Mouse (Mus musculus) forebrain, postnatal 0 days (tissue): ENCODE measurements around the gene Gm12184. TPM values are rescaled to one million over a fixed set of nuclear protein-coding genes. Genes with fewer than 3 reads are reported as not detected.
A peak's percentile ranks its signal among the peaks of the same experiment; 100 is the strongest.

Experiments
- ATAC-seq: fragments of 200-750 bp; cut with Nextera tagmentation; 2 replicates; pipeline ENCODE4 v1.8.0; 2017; ENCODE audit warnings: mild to moderate bottlenecking, moderate library complexity
- DNase-seq: peaks from one replicate; pipeline ENCODE4 v3.0.0-alpha.2; 2015
- H3K27ac ChIP-seq: fragments of 300-500 bp; sonication (generic); 2 replicates; pipeline ENCODE4 v1.5.1; 2014; ENCODE audit warnings: low read depth, mild to moderate bottlenecking, antibody characterized with exemption, low read length, moderate library complexity, mixed read lengths
- H3K27me3 ChIP-seq: fragments of 300-500 bp; sonication (generic); 2 replicates; pipeline ENCODE4 v1.6.1; 2014; ENCODE audit warnings: mild to moderate bottlenecking, low read length, mixed read lengths; ENCODE audit not compliant: insufficient read depth
- H3K36me3 ChIP-seq: fragments of 300-500 bp; sonication (generic); 2 replicates; pipeline ENCODE4 v1.6.1; 2014; ENCODE audit warnings: mild to moderate bottlenecking, moderate library complexity; ENCODE audit not compliant: insufficient read depth
- H3K4me1 ChIP-seq: fragments of 300-500 bp; sonication (generic); 2 replicates; pipeline ENCODE4 v1.6.1; 2014; ENCODE audit warnings: antibody characterized with exemption; ENCODE audit not compliant: insufficient read depth
- H3K4me2 ChIP-seq: fragments of 300-500 bp; sonication (generic); 2 replicates; pipeline ENCODE4 v1.6.1; 2014; ENCODE audit warnings: low read depth, mild to moderate bottlenecking, moderate library complexity
- H3K4me3 ChIP-seq: fragments of 300-500 bp; sonication (generic); 2 replicates; pipeline ENCODE4 v1.5.1; 2014; ENCODE audit warnings: low read depth, low read length, mixed read lengths
- H3K9ac ChIP-seq: fragments of 300-500 bp; sonication (generic); 2 replicates; pipeline ENCODE4 v1.6.1; 2014; ENCODE audit warnings: mild to moderate bottlenecking
- H3K9me3 ChIP-seq: fragments of 300-500 bp; sonication (generic); 2 replicates; pipeline ENCODE4 v1.6.1; 2016; ENCODE audit warnings: low read length
- CTCF ChIP-seq: sonication (generic); IDR thresholded peaks from 2 replicates; pipeline ENCODE4 v1.5.1; 2016; ENCODE audit warnings: antibody characterized with exemption, control low read depth, low read depth
- WGBS: fragments of 180-500 bp; shearing (Covaris S2); extraction: QIAGEN DNeasy Blood & Tissue Kit; methylation state at CpG from one replicate; pipeline ENCODE4 v1.1.7; 2014; 5-methylcytosine and 5-hydroxymethylcytosine counted together
- polyA plus RNA-seq: library from polyadenylated mRNA; unstranded; fragments of >200 nt; fragmentation: Nextera tagmentation; extraction: Ambion mirVana; gene quantifications from 2 replicates; pipeline ENCODE4 v1.2.1, GENCODE M21; 2015
- total RNA-seq: library from RNA; depleted of rRNA; stranded (reverse); fragments of >200 nt; gene quantifications from 2 replicates; pipeline ENCODE4 v1.2.3, GENCODE M21; 2014

Gene Gm12184
- total and polyA plus RNA-seq, 2 experiments from 2014 or later: 3.7 to 9.3 TPM

DNA sequence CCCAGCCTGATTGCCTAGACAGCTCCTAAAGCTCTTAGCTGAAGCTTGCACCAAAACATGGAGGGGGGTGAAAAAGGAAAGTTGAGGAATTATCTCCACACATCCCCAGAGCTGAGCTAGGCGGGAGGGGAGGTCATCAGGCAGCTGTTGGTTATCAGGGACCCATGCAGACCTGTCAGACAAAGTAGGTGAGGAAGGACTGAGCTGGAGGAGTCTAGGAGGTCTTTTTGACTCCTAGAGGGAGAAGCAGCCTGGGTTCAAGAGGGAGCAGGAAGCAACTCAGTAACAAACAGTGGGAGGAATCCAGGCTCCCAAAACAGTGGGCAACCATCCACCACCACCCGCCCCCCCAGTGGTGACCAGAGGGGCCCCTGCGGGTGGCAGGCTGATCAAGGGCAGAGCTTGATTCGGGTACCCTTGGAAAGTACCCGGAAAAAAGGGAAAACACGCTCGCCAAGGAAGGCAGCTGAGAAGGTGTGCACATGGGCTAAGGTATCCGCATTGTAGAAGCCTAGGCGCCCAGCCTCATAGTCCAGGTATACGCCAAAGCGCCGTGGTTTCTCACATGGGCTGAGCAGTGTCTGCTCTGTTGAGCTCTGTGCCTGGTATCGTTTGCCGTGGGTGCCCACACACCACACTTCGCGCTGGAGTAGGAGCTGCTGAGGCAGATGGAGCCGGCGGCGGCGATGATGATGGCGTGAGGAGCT is 19.4 kb downstream of the Gm12184 start:
- ATAC-seq (peak; percentile 44), DNase-seq (no peak)
- Histone ChIP-seq H3K27ac (no peak overlapping the region), H3K9ac (no peak overlapping the region), H3K4me3 (no peak overlapping the region), H3K27me3 (no peaks in the 10 kb centered on the region), H3K36me3 (peaks cover 92% of the 10 kb centered on the region), H3K4me2 (no peak overlapping the region), H3K4me1 (no peaks in the 10 kb centered on the region), H3K9me3 (no peaks in the 10 kb centered on the region)
- TF ChIP-seq CTCF: no peak
- WGBS: 55% methylated on average over 21 of the region's 21 CpGs

DNA sequence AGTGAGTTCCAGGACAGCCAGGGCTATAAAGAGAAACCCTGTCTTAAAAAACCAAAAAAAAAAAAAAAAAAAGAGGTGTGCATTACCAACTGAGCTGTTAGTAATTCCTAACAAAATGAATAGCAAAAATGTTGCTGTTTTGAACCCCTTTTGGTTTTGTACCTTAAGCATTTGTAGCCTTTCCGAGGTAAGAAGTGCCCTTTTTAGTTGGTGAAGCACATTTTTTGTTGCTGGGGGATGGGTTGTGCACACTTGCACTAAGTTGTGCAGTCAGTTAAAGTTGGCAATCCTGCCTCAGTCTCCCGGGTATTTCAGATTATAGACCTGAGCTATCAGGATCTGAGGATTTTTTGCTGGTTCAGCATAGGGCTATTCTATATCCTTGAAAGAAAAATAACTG is 21.5 kb downstream of the Gm12184 start:
- no peak for ATAC-seq
- peaks cover 7% of the 10 kb centered on the region; the same call in 1 of the 2 replicates for H3K4me1 ChIP-seq
- 81% methylated on average over 2 of the region's 2 CpGs for WGBS
- no peak overlapping the region for H3K4me2 ChIP-seq
- TF ChIP-seq CTCF: no peak
- H3K9ac ChIP-seq: no peak overlapping the region
- no peak for DNase-seq
- H3K27ac ChIP-seq: no peak overlapping the region
- H3K4me3 ChIP-seq: no peak overlapping the region
- no peaks in the 10 kb centered on the region for H3K9me3 ChIP-seq
- no peaks in the 10 kb centered on the region for H3K27me3 ChIP-seq
- H3K36me3 ChIP-seq: peaks cover 77% of the 10 kb centered on the region

DNA sequence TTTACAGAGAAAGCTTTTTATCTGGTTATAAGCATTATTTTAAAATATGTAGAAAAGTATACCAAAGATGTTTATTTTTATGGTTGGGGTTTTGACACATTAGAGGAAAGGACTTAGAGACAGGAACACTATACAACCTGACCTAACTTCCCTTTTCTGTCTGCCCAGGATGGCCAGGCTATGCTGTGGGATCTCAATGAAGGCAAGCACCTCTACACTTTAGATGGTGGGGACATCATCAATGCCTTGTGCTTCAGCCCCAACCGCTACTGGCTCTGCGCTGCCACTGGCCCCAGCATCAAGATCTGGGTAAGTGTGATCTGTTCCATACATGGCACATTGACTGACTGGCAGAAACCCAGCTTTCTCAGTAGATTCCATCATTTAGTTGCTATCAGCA is 22.5 kb downstream of the Gm12184 start:
- no peaks in the 10 kb centered on the region for H3K9me3 ChIP-seq
- ATAC-seq (no peak), DNase-seq (no peak)
- H3K9ac ChIP-seq: no peak overlapping the region
- H3K4me1 ChIP-seq: peaks cover 9% of the 10 kb centered on the region
- 96% methylated on average over 2 of the region's 2 CpGs for whole genome bisulfite sequencing
- H3K27ac ChIP-seq: no peak overlapping the region
- peaks cover 70% of the 10 kb centered on the region for H3K36me3 ChIP-seq
- no peak overlapping the region for H3K4me2 ChIP-seq
- TF ChIP-seq CTCF: no peak
- no peaks in the 10 kb centered on the region for H3K27me3 ChIP-seq
- no peak overlapping the region for H3K4me3 ChIP-seq

- peak overlapping the region; percentile 67 for H3K4me2 ChIP-seq
- 76% methylated on average over 17 of the region's 17 CpGs for WGBS
- ATAC-seq: no peak
Measured at GRCm38 (mm10) chr11:48801831-48802772, 24.4 kb downstream of the Gm12184 start.

GRCm38 (mm10) chr11:48799921-48800701 is 26.3 kb downstream of the Gm12184 start, which contains the start of gene Rack1:
Rack1 (plus strand) TSS chr11:48800332.
- under 1% methylated on average over 47 of the region's 47 CpGs for WGBS
- Histone ChIP-seq H3K4me1 (peaks cover 19% of the 10 kb centered on the region), H3K27ac (peak within 1 kb of the TSS; percentile 95), H3K27me3 (no peaks in the 10 kb centered on the region), H3K36me3 (peaks cover 34% of the 10 kb centered on the region), H3K4me2 (peak within 1 kb of the TSS; percentile 67), H3K9ac (peak within 1 kb of the TSS; percentile 69), H3K9me3 (no peaks in the 10 kb centered on the region), H3K4me3 (peak within 1 kb of the TSS; percentile 56)
- ATAC-seq (peak; percentile 97), DNase-seq (peak; percentile 95)
- no peak for TF ChIP-seq CTCF

More at GRCm38 (mm10) chr11:48801831-48802772, 24.4 kb downstream of the Gm12184 start:
- H3K27ac ChIP-seq: no peak overlapping the region
- TF ChIP-seq CTCF: no peak
- peak overlapping the region; percentile 69 for H3K9ac ChIP-seq
- no peaks in the 10 kb centered on the region for H3K27me3 ChIP-seq
- H3K4me3 ChIP-seq: peak overlapping the region; percentile 56
- peaks cover 19% of the 10 kb centered on the region for H3K4me1 ChIP-seq
- peaks cover 53% of the 10 kb centered on the region for H3K36me3 ChIP-seq
- no peaks in the 10 kb centered on the region for H3K9me3 ChIP-seq
- DNase-seq: no peak
